Mouse (Mus musculus): ENCODE results near the gene Nudcd3. TPM values are rescaled to one million over a fixed set of nuclear protein-coding genes. Genes with fewer than 3 reads are reported as not detected.
A peak's percentile ranks its signal among the peaks of the same experiment; 100 is the strongest.

Gene Nudcd3
- total RNA-seq (2021) = 10 to 100 TPM; 56.3 to 57.6 TPM
- long read RNA-seq, experiment 1, transcript Nudcd3-201 (6 exons, 3,927 nt) = major isoform, 90 of 110 reads
- long read RNA-seq, experiment 1, partial matches to known transcripts = 11 of 110 reads
- long read RNA-seq, experiment 1, other reads (novel, unspliced or antisense) = 9 of 110 reads
- long read RNA-seq, experiment 2, transcript Nudcd3-201 (6 exons, 3,927 nt) = major isoform, 95 of 117 reads
- long read RNA-seq, experiment 2, partial matches to known transcripts = 12 of 117 reads
- long read RNA-seq, experiment 2, other reads (novel, unspliced or antisense) = 10 of 117 reads

DNA sequence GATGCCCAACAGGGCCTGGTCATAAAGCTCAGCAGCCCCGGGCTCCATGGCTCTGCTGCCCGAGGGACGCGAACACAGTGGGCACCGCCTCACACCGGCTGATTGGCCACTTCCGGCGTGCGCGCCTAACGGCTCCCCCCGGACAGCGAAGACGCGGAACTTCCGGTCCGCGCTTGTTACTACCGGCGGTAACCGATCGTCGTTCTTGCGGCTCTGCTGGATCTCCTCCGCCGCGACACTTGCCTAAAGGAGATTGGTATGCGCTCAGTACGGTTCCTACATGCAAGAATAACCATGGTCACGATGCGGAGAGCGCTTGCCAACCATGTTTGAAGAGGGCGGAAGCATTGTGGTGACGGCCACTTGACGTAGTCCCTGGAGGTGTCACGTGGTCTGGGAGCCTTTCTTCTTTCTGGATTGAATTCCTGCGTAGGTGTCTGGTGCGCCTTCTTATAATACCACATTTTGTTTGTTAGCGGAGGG lies at the start of gene Nudcd3:
TSS of gene Nudcd3 (minus strand) at position 329 of the 483 bp plus-strand sequence.
- peak; percentile 87 to 90 for DNase-seq
- intact Hi-C loops (cut with DNase I) = no loop called here

DNA sequence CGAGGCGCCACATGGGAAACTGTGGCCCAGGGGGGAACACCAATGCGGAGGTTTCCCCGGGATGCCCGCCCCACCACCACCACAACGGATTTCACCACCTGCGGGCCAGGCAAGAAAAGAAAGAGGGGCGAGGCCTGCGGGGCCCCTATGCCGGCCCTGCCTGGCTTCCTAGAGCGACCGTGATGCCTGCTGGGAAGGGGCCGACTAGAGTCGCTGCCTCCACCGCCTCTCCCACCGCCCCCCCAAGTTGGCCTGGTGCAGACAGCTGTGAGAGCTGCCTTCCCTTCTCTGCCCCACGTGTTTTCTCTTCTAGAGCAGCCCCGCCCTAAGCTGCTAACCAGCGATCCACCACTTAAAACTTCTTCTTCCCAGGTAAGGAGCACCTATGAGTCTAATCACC lies 44.5 kb upstream of the Nudcd3 start:
- DNase-seq = no peak
- intact Hi-C loops (cut with DNase I) = no loop called here

DNA sequence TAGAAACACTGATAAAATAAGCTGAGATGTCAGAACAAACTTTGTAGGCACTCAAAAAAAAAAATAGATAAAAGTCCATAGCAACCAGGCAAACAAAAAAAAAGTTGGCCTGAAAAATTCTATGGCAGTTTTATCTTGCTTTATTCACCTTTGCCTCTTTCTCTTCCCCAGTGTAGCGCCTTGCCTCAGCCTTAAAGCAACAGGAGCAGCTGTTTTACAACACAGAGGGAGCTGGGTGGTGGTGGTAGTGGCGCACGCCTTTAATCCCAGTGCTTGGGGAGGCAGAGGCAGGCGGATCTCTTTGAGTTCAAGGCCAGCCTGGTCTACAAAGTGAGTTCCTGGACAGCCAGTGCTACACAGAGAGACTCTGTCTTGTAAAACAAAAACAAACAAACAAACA lies 32.8 kb upstream of the Nudcd3 start:
- intact Hi-C loops (cut with DNase I) = no loop called here
- no peak for DNase-seq

DNA sequence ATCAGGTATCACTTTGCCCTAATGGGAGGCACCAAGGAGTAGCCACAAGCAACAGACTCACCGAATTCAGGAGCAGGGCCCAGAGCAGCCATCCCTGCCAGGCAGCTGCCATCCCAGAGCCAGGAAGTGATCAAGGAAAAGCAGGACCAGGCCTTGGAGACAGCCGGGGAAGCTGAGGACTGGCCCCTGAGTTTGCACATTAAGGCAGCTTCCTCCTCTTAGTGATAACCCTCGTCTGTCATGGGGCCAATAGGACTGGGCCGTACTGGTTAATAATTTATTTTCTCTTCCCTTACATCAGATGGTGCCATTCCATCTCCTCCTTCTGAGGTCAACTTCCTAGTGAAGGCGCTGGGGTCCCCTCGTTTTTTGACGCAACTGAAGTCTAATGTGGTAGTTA lies 29.8 kb upstream of the Nudcd3 start, which contains the start of gene Npc1l1:
TSS of gene Npc1l1 (minus strand) at position 132 of the 400 bp plus-strand sequence.
- intact Hi-C loops (cut with DNase I) = no loop called here
- DNase-seq = no peak

DNA sequence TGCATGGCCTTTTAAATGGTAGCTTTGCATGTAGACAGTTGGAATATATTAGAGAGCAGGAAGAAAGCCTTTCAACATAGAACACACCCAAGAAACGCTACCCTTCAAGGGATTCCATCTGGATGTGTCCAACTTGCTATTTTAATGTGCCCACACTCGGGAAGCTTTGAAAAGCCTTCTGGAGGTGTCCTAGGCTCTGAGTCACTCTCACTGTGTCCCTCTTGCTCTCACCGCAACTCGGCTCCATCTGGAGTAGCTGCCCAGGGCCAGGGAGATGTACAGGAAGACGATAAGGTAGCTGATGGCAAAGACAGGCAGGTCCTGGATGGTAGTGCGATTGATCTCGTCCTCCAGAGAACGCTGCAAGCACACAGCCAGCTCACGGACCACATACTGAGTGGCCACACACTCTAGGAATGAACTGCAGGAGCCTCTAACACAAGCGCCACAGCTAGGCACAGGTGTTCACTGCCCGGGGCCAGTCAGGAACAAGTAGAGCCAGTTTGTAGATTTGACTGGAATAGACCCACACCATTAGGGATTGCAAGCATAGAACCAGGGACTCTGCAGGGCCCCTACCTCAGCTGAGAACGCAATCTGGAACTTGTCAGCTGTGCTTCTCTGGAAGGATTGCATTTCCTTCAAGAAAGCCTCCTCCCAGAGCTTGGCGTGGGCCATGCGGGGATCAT lies 24.5 kb upstream of the Nudcd3 start:
- intact Hi-C loops (cut with DNase I) = no loop called here
- no peak for DNase-seq

DNA sequence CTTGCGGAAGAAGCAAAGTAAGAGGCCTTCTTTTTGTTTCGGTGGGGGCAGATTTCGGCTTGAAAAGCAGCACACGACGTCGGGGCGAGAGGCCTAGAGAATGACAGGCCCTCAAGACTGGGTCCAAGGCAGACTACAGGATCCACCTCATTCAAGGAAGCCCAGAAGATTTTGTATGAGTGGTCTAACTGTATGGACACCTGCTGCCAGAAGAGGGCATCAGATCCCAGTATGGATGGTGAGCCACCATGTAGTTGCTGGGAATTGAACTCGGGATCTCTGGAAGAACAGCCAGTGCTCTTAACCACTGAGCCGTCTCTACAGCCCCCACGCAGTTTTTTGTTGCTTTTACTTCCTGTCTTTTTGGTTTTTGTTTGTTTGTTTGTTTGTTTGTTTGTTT lies 22.0 kb upstream of the Nudcd3 start:
- intact Hi-C loops (cut with DNase I) = no loop called here
- DNase-seq = no peak

DNA sequence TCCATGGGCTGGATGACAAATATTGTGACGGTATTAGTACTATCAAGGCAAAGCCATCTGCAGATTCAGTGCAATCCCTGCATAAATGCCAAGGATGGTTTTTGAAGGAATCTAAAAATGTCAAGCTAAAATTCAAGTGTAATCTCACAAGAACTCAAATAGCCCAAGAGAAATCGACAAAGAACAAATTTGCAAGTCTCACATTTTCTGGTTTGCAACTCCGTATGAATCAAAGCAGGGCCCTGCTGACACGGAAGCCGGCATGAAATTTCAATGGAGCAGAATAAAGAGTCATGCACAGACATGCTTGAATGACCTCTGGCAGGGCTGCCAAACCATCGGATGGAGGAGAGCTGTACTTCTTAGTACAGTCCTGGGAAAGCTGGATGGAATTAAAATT lies 19.8 kb upstream of the Nudcd3 start:
- intact Hi-C loops (cut with DNase I) = no loop called here
- no peak for DNase-seq

DNA sequence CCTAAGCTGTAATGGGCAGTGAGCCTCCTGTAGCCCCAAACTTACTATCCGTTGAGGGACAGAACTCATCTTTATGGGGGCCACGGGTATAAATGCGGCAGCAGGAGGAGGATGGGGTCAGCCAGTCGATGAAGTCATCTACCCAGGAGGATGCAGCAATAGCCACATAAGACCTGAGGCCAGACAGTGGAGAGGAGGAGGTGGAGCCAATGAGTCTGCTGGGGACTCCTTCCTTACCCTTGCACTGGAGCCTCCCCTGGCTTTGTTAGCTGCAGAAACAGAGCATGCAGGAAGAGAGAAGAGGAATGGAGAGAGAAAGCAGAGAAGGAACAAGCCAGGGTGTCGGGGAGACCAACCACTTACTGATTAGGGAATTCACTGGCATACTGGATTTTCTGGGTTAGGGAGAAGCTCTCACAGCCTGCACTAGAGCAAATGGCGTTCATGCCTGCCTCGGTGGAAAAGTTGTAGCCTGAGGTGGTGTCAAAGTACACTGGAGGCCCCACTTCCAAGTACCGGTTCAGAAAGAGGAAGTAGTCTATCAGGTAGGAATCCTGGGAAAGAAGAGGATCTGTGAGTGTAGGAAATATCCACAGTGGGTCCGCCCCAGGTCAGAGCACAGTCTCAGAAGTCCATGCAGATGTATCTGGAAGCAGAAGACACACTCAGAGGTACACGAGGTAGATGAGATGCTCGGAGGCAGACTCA lies 18.1 kb upstream of the Nudcd3 start:
- no peak for DNase-seq
- intact Hi-C loops (cut with DNase I) = no loop called here

DNA sequence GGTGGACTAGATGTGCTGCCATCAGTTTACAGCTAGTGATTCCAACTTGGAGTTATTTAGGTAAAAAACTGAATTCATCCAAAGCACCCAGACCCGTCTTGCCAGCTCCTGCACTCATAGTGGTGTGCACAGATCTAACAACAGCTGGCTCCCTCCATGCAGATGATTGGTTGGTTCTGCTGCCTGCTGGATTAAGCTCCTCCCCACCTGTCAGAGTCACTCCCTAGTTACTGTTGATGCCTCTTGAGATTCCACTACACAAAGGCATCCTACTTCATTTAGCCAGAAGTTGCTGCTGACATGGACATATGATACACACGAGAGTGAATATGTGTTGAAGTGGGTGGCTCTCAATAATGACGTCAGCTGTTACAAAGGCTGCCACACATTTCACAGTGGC lies 16.6 kb upstream of the Nudcd3 start:
- intact Hi-C loops (cut with DNase I) = no loop called here
- DNase-seq = no peak

DNA sequence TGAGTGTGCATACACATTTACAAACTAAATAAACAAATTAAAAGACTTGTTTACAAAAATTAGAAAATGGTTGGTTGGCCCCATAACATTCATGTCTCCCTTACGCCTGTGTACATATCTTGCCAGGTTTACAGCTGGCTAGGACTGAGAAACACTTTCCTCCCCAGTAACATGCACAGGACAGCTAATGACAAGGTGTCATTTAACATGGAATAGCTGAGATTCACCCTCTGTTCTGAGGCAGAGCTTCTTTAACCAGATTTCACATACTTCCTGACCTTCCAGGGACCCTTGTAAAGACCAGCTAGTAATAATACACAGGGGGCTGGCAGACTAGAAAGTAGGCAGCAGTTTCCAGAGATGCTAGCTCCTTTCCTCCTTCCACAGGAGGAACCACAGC lies 7.9 kb upstream of the Nudcd3 start:
- DNase-seq = no peak
- intact Hi-C loops (cut with DNase I) = no loop called here

DNA sequence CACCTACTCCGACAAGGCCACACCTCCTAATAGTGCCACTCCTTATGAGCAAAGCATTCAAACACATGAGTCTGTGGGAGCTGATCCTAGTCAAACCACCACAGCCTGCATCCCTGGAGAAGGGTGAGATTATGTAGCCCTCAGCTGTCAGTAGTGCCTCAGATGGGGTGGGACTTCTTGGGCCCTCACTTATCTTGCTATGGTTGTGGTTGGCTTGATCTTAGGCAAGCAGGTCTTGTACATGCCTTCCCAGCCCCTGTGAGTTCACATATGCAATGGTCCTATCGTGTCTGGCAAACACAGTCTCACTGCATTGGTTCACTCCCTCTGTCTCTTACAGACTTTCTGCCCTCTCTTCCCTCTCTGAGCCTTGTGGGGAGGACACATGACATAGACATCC lies 6.9 kb upstream of the Nudcd3 start:
- no peak for DNase-seq
- intact Hi-C loops (cut with DNase I) = no loop called here

DNA sequence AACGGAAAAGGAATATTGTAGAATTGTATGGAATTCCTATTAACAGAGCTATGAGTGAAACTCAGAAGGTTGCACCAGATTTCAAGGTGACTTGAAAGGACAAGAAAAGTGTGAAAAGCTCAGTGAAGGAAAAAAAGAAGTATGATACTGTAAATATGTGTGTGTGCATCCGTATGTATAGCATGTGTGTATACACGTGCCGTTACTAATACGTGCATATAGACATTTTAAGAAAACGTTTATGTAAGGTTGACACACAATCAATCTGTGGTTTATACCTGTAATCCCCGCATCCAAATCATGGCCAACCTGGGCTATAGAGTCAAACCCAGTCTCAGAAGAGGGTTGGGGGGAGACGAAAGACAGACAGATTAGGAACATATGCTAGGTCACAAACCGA lies 355 bp upstream of the Nudcd3 start:
- intact Hi-C loops (cut with DNase I) = no loop called here
- DNase-seq = no peak

DNA sequence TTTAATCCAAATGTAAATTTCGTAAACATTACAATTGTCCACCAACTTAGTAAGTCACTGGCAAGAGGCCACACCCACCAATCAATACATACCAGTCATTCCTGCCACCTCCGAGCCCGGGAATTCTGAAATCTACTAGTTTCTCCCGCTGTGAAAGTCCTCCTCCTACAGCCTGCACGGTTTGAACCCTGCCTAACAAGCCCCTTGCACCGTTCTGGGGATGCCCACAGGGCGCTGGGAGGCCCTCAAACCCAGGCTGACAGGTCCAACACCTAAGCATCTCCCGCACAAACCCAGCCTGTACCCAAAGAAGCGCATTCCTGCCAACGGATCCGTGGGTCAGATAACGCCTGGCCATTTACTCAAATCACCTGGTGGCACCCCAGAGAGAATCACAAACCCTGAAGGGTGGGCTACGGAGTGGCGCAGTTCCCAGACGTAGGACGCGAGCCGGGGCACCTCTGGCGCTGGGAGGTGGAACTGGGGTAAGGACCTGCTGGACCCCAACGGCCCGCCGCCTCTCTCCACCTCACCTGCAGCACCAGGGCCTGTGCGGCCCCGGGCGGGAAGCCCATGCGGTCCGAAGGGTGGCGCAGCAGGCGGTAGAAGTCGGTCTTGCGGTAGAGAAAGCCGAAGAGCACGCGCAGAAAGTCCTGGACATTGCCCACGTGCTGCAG lies 667 bp downstream of the Nudcd3 start, which contains the start of gene A730071L15Rik:
TSS of gene A730071L15Rik (plus strand) at position 620 of the 677 bp plus-strand sequence.
- DNase-seq = no peak
- intact Hi-C loops (cut with DNase I) = loop anchor here (5.0 kb wide), 1 partner anchor 63 kb away; no protein-coding TSS in a partner anchor

DNA sequence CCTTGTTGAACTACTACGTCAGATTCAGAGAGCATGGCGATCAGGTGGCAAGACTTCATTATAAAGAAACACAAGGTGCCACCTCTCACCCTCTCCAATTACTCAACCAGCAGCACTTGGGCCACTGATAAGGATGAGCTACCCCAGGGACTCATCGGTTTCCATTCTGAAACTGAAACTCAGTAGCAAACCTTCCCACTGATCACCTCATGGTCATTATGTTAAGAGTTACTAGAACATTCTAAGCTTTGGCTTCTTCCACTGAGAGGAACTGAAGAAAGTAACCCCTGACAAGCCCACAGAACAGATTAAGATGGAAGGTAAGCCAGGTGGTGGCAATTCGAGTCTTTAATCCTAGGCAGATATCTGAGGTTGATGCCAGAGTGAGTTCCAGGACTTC lies 1.8 kb downstream of the Nudcd3 start:
- intact Hi-C loops (cut with DNase I) = loop anchor here (5.0 kb wide), 1 partner anchor 64 kb away; no protein-coding TSS in a partner anchor

DNA sequence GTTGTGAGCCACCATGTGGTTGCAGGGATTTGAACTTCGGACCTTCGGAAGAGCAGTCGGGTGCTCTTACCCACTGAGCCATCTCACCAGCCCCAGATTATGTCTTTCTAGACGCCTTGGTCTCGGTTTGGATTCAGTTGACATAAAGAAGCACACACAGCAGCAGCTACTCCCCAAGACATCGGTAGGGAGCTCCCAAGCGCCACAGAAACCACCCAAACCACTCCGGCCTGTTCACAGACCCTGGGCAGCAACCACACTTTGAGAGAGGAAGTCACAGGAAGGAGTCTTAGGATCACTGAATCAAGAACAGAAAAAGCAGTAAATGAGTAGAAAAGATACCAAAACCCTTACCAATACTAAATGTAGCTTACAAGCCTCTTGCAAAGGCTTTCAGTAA lies 3.4 kb downstream of the Nudcd3 start:
- intact Hi-C loops (cut with DNase I) = loop anchor here (5.0 kb wide), 1 partner anchor 66 kb away; no protein-coding TSS in a partner anchor
- no peak for DNase-seq

More for the DNA sequence above, 1.8 kb downstream of the Nudcd3 start:
- no peak for DNase-seq

DNA sequence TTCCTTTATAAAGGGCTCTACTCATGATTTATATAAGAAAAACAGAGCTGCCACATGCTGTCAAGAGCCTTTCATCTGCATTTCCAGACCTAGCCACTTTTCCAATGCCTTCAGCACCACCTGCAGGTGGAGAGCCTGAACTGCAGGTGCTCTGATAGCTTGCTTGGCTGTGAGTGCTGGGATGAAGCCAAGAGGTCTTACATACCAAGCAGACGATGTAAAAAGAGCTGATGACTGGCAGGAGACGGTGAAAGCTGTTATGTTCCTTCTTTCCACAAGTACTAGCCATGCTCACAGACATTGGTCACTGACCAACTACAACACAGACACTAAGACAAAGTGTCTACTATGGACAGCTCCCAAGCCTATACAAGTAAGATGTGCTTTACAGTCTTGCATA lies 12.3 kb downstream of the Nudcd3 start:
- DNase-seq = peak; percentile 90 to 95
- intact Hi-C loops (cut with DNase I) = loop anchor here (1.0 to 5.0 kb wide), 2 partner anchors 61 to 192 kb away; no protein-coding TSS in a partner anchor

DNA sequence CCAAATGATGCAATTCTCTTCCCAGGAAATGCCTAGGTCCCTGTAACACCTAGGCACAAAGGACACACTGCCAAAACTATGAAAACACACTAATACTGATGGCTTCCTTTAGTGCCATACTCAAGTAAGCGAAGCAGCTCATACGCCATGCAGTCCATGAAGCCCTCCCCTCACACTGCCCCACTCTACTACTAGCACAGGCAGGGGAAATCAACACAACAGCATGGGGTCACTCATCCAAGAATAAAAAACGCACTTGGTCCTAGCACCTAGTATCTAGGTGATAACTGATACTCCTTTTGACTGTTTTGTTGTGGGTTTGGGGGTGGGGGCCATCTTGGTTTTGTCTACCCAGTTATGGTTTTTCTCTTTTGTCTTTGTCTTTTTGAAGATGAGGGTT lies 12.8 kb downstream of the Nudcd3 start:
- DNase-seq = no peak
- intact Hi-C loops (cut with DNase I) = loop anchor here (1.0 to 5.0 kb wide), 2 partner anchors 60 to 191 kb away; no protein-coding TSS in a partner anchor

DNA sequence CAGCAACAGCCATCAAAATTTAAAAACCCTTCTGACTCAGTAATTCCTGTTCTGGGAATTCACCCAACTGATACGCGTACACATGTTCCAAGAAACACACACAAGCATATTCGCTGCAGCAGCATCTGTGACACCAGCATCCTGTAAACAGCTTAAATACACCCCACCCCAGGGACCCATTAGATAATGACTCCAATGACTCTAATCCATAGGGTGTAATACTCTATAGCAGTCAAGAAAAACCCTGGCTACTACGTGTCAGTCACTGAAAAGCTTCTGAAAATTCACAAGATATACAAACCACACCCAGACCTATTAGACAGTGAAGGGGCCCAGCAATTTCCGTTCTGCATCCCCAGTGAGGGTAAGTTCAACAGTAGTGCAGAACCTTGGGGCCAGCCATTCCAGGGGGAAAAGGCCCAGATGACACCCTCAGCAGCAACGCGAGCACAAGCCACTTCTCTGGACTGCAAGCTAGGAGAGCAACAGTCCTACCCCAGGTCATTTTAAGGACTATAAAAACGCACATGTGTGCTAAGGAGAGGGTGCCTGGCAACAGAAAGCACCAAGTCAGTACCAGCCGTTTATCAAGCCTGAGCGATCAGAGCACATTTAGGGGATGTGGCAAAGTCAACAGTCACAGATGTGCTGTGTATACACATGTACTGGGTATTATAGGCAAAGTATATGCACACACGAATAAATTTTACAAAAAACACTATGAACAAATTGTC lies 15.8 kb downstream of the Nudcd3 start:
- DNase-seq = no peak
- intact Hi-C loops (cut with DNase I) = no loop called here

DNA sequence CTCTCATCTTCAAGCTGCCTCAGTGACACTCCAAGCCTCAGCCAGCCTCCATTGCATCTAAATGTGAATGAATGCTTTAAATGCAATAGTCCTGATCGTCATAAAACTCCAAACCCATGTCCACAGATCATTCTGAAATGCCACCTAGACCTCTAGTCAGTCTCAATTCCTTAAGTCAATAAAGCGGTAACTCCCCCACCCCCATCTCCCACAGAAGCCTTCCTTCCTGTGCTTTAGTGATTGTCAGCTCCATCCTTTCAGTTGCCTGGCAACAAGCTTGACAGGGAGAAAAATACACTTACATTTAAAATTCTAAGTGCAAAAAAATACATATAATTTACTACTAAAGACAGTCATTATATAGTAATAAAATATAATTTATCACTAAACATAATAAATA lies 17.0 kb downstream of the Nudcd3 start:
- intact Hi-C loops (cut with DNase I) = no loop called here

More for the DNA sequence above, 17.0 kb downstream of the Nudcd3 start:
- DNase-seq = no peak
